Mouse (Mus musculus) adrenal gland (tissue): ENCODE measurements at regions not wholly inside any gene's neighbourhood (a gene's known extent, or its start where the extent isn't known, plus 50 kb on each side); places are given as distances from the start of the nearest gene placed in this dataset.

Experiments used
- intact Hi-C: fragments of 180-260 bp; cut with DNase I; formaldehyde crosslinking; loops from one replicate; pipeline ENCODE4 v1.15.1; 2025
- microRNA-seq, 2 experiments: library from miRNA; unstranded; fragments of <30 nt; microRNA quantifications; one replicate each; pipeline ENCODE4; 2019

- intact Hi-C loops = no loop called here
Observed at GRCm38 (mm10) chr13:75631048-75631447, 75.5 kb upstream of the Ell2 start.

- intact Hi-C loops = no loop called here
Observed at GRCm38 (mm10) chr13:75647513-75647912, 59.0 kb upstream of the Ell2 start.

- intact Hi-C loops = no loop called here
Observed at GRCm38 (mm10) chr13:75651941-75652340, 54.6 kb upstream of the Ell2 start.

- intact Hi-C loops = no loop called here
Observed at GRCm38 (mm10) chr13:75652966-75653365, 53.6 kb upstream of the Ell2 start.

Small RNA genes lying in the stretch of these regions (microRNA-seq; reads per million reads assigned to microRNA genes)
- 0 to 0.12 reads per million in 2 experiments for gene Mir682
